Mouse (Mus musculus) heart, postnatal 0 days (tissue): Measurements from ENCODE around the gene Nup214.

Experiments
- CTCF ChIP-seq: IDR thresholded peaks from 2 replicates; pipeline ENCODE4 v1.5.1; 2016; ENCODE audit warnings: antibody characterized with exemption, control low read depth, low read depth
- EP300 ChIP-seq: IDR thresholded peaks from 2 replicates; pipeline ENCODE4 v1.6.1; 2016; ENCODE audit warnings: antibody characterized with exemption, low read depth

DNA sequence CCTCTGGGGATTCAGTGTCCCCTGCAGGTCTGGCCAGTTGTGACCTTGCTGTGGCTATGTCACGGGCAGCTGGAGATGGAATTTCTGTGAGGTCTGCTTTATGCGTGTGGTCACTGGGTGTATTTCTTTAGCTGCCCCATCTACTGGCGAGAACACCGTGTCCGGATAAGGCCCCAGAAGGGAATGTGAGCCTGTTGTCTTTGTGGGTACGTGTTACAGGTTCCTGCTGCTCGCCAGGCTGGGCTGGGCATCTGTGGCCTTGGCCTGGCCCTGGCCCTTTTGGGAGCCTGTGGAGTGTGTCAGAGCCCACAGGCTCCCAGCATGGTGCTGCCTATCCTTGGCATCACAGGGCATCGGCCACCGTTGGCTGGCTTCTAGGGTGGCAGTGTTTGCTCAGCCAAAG is 19.5 kb upstream of the Nup214 start:
- no peak for TF ChIP-seq EP300
- TF ChIP-seq CTCF, result no peak
